Mouse (Mus musculus) lung, adult 2 months (tissue): ENCODE data around the gene Clcn1. TPM values are rescaled to one million over a fixed set of nuclear protein-coding genes. Genes with fewer than 3 reads are reported as not detected.

ENCODE experiments used
- DNase-seq: peaks from one replicate; pipeline ENCODE4 v3.0.0; 2022
- H3K4me1 ChIP-seq: fragments of 200-500 bp; 2 replicates; pipeline ENCODE4 v1.6.1; 2011; ENCODE audit warnings: low read length; ENCODE audit not compliant: control insufficient read depth, insufficient read depth
- H3K4me3 ChIP-seq: fragments of 200-500 bp; replicated peaks from 2 replicates; pipeline ENCODE3; 2011; ENCODE audit warnings: low read depth, mild to moderate bottlenecking, control low read depth, low read length; ENCODE audit errors: extremely low read depth
- CTCF ChIP-seq: fragments of 200-500 bp; IDR thresholded peaks from 2 replicates; pipeline ENCODE4 v1.5.1; 2011; ENCODE audit warnings: mild to moderate bottlenecking, low read length, control low read depth; ENCODE audit not compliant: insufficient read depth
- POLR2A ChIP-seq: fragments of 200-500 bp; IDR thresholded peaks from 2 replicates; pipeline ENCODE4 v1.6.1; 2011; ENCODE audit warnings: low read depth, mild to moderate bottlenecking, control low read depth, low read length, borderline replicate concordance; ENCODE audit errors: extremely low read depth
- WGBS: fragments of 180-500 bp; shearing (Covaris S2); methylation state at CpG from one replicate; pipeline ENCODE4 v1.1.7; 2018; 5-methylcytosine and 5-hydroxymethylcytosine counted together
- polyA plus RNA-seq: library from polyadenylated mRNA; depleted of rRNA; stranded (reverse); fragments of >200 nt; gene quantifications from 2 replicates; pipeline ENCODE4 v1.2.3, GENCODE M21; 2012; rRNA removed

Gene Clcn1
- polyA plus RNA-seq, 1 experiment: 1.5 TPM

DNA sequence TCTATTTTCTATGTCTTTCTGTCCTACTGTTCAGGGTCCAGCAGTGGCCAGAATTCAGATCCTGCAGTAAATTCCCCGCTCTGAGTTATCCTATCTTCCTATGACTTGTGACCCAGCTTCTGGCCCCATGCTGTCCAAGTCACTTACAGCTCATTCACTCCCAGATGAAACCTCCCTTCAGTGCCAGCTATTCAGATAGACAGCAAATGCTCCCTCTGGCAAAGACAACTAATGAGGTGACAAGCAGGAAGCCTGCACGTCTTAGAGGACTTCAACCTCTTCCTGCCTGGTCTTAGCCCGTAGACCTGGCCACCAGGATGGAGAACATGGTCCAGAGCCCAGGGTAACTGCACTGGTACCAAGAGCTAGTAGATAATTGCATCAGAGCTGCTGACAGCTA, 76.5 kb downstream of the Clcn1 start:
- H3K4me3 ChIP-seq: no peak overlapping the region
- DNase-seq: no peak
- peaks cover 8% of the 10 kb centered on the region for H3K4me1 ChIP-seq
- no peak for TF ChIP-seq POLR2A
- no peak for TF ChIP-seq CTCF
- WGBS: 25% methylated on average over 3 of the region's 3 CpGs

DNA sequence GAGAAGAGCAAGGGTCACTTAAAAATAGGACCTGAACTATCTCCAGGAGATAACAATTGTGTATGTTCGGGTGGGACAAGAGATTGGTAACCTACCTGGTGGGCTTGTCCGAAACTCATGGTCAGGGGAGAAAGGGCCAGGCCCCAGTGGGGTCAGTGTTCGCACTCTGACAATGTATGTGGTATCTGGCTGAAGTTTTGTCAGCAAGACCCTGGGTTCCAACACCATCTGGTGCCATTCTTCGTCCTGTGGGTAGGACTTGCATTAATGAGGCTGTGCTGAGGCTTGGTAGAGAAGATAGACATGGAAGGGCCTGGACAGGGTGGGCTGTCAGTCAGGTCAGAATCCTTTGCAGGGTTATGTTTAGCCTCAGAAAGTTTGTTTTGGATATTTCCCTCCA, 77.6 kb downstream of the Clcn1 start:
- H3K4me1 ChIP-seq: peaks cover 5% of the 10 kb centered on the region
- DNase-seq: no peak
- TF ChIP-seq CTCF (no peak), POLR2A (no peak)
- H3K4me3 ChIP-seq: no peak overlapping the region
- 83% methylated on average over 4 of the region's 4 CpGs for WGBS

DNA sequence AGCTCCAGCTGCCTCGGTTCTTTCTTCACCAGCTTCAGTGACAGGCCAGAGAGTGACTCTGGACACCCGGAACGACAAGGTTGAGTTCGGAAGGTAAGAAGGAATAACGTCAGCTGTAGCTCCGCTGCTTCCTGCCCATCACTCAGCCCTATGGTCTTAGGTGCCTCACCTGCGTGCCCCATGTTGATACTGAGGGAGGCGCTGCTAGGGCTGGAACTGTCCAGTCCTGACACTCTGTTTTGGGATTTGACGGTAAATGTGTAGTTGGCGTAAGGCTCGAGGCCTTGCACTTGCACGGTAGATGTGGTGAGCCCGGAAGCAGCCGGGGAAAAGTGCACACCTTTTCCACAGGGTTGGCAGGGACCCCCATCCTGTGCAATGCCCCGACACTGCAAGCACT, 78.1 kb downstream of the Clcn1 start:
- WGBS: 81% methylated on average over 15 of the region's 15 CpGs

DNA sequence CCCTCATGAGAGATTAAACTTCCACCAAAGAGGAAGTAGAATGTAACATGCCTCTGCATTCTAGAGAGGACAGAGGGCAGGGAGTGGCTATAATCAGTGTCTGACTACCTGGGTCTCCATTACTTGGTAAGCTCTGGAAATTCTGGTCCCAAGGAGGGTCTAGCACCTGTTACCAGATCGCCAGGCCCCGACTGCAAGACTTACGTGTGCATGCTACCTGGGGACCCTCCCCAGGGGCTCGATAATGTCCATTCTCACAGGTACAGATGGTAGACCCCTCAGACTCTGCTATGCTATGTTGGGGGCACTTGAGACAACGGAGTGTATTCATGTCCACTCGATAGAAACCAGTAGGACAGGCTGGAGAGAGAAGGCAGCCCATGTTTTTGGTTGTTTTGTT, 78.7 kb downstream of the Clcn1 start:
- no peak for DNase-seq
- no peak overlapping the region for H3K4me3 ChIP-seq
- no peaks in the 10 kb centered on the region for H3K4me1 ChIP-seq
- no peak for TF ChIP-seq POLR2A
- no peak for TF ChIP-seq CTCF
- WGBS: 93% methylated on average over 6 of the region's 6 CpGs

More for the DNA sequence above, 78.1 kb downstream of the Clcn1 start:
- no peak for DNase-seq
- Histone ChIP-seq H3K4me1 (0 out of 2 replicates have a peak, but pooled peaks cover 3% of the 10 kb centered on the region), H3K4me3 (no peak overlapping the region)
- TF ChIP-seq POLR2A (no peak), CTCF (no peak)

Other genes with a start within 250 kb of the Clcn1 start
- not detected in 2 replicates for gene Sva, start 248.3 kb upstream of the Clcn1 start, polyA plus RNA-seq
- not detected in 2 replicates for gene Tas2r139, start 145.7 kb upstream of the Clcn1 start, polyA plus RNA-seq
- gene Tas2r144, start 71.4 kb upstream of the Clcn1 start, polyA plus RNA-seq: not detected in 2 replicates
- 39.4 and 47.4 TPM in 2 replicates for gene Gstk1, start 40.8 kb upstream of the Clcn1 start, polyA plus RNA-seq
- gene Tmem139, start 24.7 kb upstream of the Clcn1 start, polyA plus RNA-seq: 5.7 and 7.2 TPM in 2 replicates
- 24.2 and 36.7 TPM in 2 replicates for gene Casp2, start 21.7 kb upstream of the Clcn1 start, polyA plus RNA-seq
- gene Fam131b, start 38.0 kb downstream of the Clcn1 start, polyA plus RNA-seq: 0.42 and 0.45 TPM in 2 replicates
- 311 and 352 TPM in 2 replicates for gene Zyx, start 62.9 kb downstream of the Clcn1 start, polyA plus RNA-seq
- gene Epha1, start 86.6 kb downstream of the Clcn1 start, polyA plus RNA-seq: 22.4 and 26.7 TPM in 2 replicates
- 0.63 and 0.92 TPM in 2 replicates for gene Tas2r143, start 113.6 kb downstream of the Clcn1 start, polyA plus RNA-seq
- gene Tas2r135, start 118.7 kb downstream of the Clcn1 start, polyA plus RNA-seq: 0.50 TPM in 1 of 2 replicates, not detected in the other
- 0.22 TPM in 1 of 2 replicates, not detected in the other for gene Tas2r126, start 147.8 kb downstream of the Clcn1 start, polyA plus RNA-seq
- not detected in 2 replicates for gene Olfr458, start 178.5 kb downstream of the Clcn1 start, polyA plus RNA-seq
- not detected in 2 replicates for gene Olfr457, start 189.7 kb downstream of the Clcn1 start, polyA plus RNA-seq
- not detected in 2 replicates for gene Olfr456, start 200.5 kb downstream of the Clcn1 start, polyA plus RNA-seq